Mouse (Mus musculus) embryo, embryonic 10 days (tissue): ENCODE results near the gene Pusl1.

Experiments used
- DNase-seq: peaks from one replicate; pipeline ENCODE4 v3.0.0-alpha.2; 2015; ENCODE audit warnings: low spot score

Gene Pusl1

GRCm38 (mm10) chr4:155891551-155892001 is at the start of gene Pusl1, which contains the start of gene Acap3:
Pusl1 (minus strand) TSS chr4:155891781.
Acap3 (plus strand) TSS chr4:155891822.
- DNase-seq: peak; percentile 97

- DNase-seq: no peak
Measured at GRCm38 (mm10) chr4:155932031-155932430, 40.5 kb upstream of the Pusl1 start.

- DNase-seq: no peak
Measured at GRCm38 (mm10) chr4:155908751-155909150, 17.2 kb upstream of the Pusl1 start.

- DNase-seq: no peak
Measured at GRCm38 (mm10) chr4:155908281-155908680, 16.7 kb upstream of the Pusl1 start.

GRCm38 (mm10) chr4:155907003-155907402 is 15.4 kb upstream of the Pusl1 start:
- no peak for DNase-seq

- no peak for DNase-seq
Measured at GRCm38 (mm10) chr4:155906125-155906524, 14.5 kb upstream of the Pusl1 start.

GRCm38 (mm10) chr4:155905634-155906033 is 14.1 kb upstream of the Pusl1 start:
- DNase-seq: no peak

GRCm38 (mm10) chr4:155904318-155905102 is 12.9 kb upstream of the Pusl1 start:
- DNase-seq: peak; percentile 68

GRCm38 (mm10) chr4:155903246-155903645 is 11.7 kb upstream of the Pusl1 start:
- DNase-seq: no peak

GRCm38 (mm10) chr4:155901205-155901604 is 9.6 kb upstream of the Pusl1 start:
- DNase-seq: no peak

GRCm38 (mm10) chr4:155899355-155899754 is 7.8 kb upstream of the Pusl1 start:
- no peak for DNase-seq

- DNase-seq: no peak
Measured at GRCm38 (mm10) chr4:155898318-155898717, 6.7 kb upstream of the Pusl1 start.

GRCm38 (mm10) chr4:155896461-155896860 is 4.9 kb upstream of the Pusl1 start:
- DNase-seq: no peak

GRCm38 (mm10) chr4:155895826-155896225 is 4.2 kb upstream of the Pusl1 start:
- DNase-seq: no peak

GRCm38 (mm10) chr4:155895216-155895615 is 3.6 kb upstream of the Pusl1 start:
- DNase-seq: no peak

- no peak for DNase-seq
Measured at GRCm38 (mm10) chr4:155894311-155894881, 2.8 kb upstream of the Pusl1 start.

- no peak for DNase-seq
Measured at GRCm38 (mm10) chr4:155893212-155893690, 1.7 kb upstream of the Pusl1 start.

- peak; percentile 45 for DNase-seq
Measured at GRCm38 (mm10) chr4:155892438-155893211, 1.0 kb upstream of the Pusl1 start.

- DNase-seq: peak; percentile 89
Measured at GRCm38 (mm10) chr4:155892017-155892416, 436 bp upstream of the Pusl1 start.

GRCm38 (mm10) chr4:155891011-155891471 is 540 bp downstream of the Pusl1 start:
- no peak for DNase-seq

- DNase-seq: no peak
Measured at GRCm38 (mm10) chr4:155889316-155889715, 2.3 kb downstream of the Pusl1 start.

- no peak for DNase-seq
Measured at GRCm38 (mm10) chr4:155888181-155888580, 3.4 kb downstream of the Pusl1 start.
